Mouse (Mus musculus): Measurements from ENCODE around the gene Ugt1a6b.

GRCm38 (mm10) chr1:88237311-88237710, 134.3 kb downstream of the Ugt1a6b start:
- no peak for TF ChIP-seq CTCF (IDR thresholded peaks at IDR 0.05; ENCODE audit: insufficient read depth, low read depth, low read length)
- no peak for TF ChIP-seq POLR2A (IDR thresholded peaks at IDR 0.05; ENCODE audit: insufficient read depth, low read depth, low read length)

All from olfactory bulb, adult 2 months (tissue).